Mouse (Mus musculus) lung, postnatal 0 days (tissue): Measurements from ENCODE around the gene Micu1.

ENCODE experiments used
- CTCF ChIP-seq: IDR thresholded peaks from 2 replicates; pipeline ENCODE4 v1.5.1; 2016; ENCODE audit warnings: antibody characterized with exemption, mild to moderate bottlenecking
- EP300 ChIP-seq: IDR thresholded peaks from 2 replicates; pipeline ENCODE4 v1.6.1; 2016; ENCODE audit warnings: antibody characterized with exemption, mild to moderate bottlenecking, control low read depth

- TF ChIP-seq CTCF (no peak), EP300 (no peak)
Measured at GRCm38 (mm10) chr10:59873613-59874012, 171.3 kb downstream of the Micu1 start.
